Comparison of ENCODE assay signal across 26 mouse cellular contexts in genomic region chr5:111880268-111880667, GRCm38 (mm10).
A peak's percentile ranks its signal among the peaks of the same experiment; 100 is the strongest.
DNase-seq lines count a peak whose midpoint lies in the region; ATAC-seq and TF ChIP-seq lines count a peak whose summit lies in the region.
"Had no signal": no experiment of that assay in that cellular context is flagged by ENCODE, and none has a peak within 500 bp of the region (broad histone marks: within the 10 kb centered on the region; RNA-seq: fewer than 3 reads in every experiment).

No protein-coding gene starts in this region.

- no peak overlapping the region for H3K4me3 ChIP-seq in hindbrain, embryonic 10.5 days
- H3K4me3 ChIP-seq in hindbrain, embryonic 13.5 days: no peak overlapping the region
- peak overlapping the region; percentile 31 for H3K4me3 ChIP-seq in myocyte
- no peak overlapping the region for H3K4me3 ChIP-seq in liver, postnatal 0 days (ENCODE audit: low read depth, low read length)
- no peak overlapping the region for H3K4me3 ChIP-seq in forebrain, embryonic 14.5 days (ENCODE audit: low read depth, low read length)
- H3K4me3 ChIP-seq: embryonic facial prominence, embryonic 15.5 days; forebrain, embryonic 15.5 days; heart, embryonic 12.5 days; hindbrain, embryonic 12.5 days; limb, embryonic 12.5 days; liver, embryonic 15.5 days; lung, embryonic 15.5 days; stomach, embryonic 15.5 days had no signal

- H3K36me3 ChIP-seq in hindbrain, embryonic 10.5 days: no peaks in the 10 kb centered on the region
- no peaks in the 10 kb centered on the region for H3K36me3 ChIP-seq in hindbrain, embryonic 13.5 days
- no peaks in the 10 kb centered on the region for H3K36me3 ChIP-seq in myocyte (ENCODE audit: control insufficient read depth, insufficient read depth)
- H3K36me3 ChIP-seq in liver, postnatal 0 days (replicated peaks; ENCODE audit: insufficient read depth, low read length): no peaks in the 10 kb centered on the region
- no peaks in the 10 kb centered on the region for H3K36me3 ChIP-seq in forebrain, embryonic 14.5 days (ENCODE audit: control insufficient read depth, insufficient read depth, low read length)
- H3K36me3 ChIP-seq: embryonic facial prominence, embryonic 15.5 days; forebrain, embryonic 15.5 days; heart, embryonic 12.5 days; hindbrain, embryonic 12.5 days; limb, embryonic 12.5 days; liver, embryonic 15.5 days; lung, embryonic 15.5 days; stomach, embryonic 15.5 days had no signal

- no peak overlapping the region for H3K9ac ChIP-seq in hindbrain, embryonic 13.5 days
- H3K9ac ChIP-seq in liver, postnatal 0 days (replicated peaks): no peak overlapping the region
- H3K9ac ChIP-seq in forebrain, embryonic 14.5 days (ENCODE audit: low read length): no peak overlapping the region
- H3K9ac ChIP-seq: embryonic facial prominence, embryonic 15.5 days; forebrain, embryonic 15.5 days; heart, embryonic 12.5 days; hindbrain, embryonic 12.5 days; limb, embryonic 12.5 days; liver, embryonic 15.5 days; lung, embryonic 15.5 days; stomach, embryonic 15.5 days had no signal

- peak; percentile 52; the same call in 1 of the 2 replicates for ATAC-seq in frontal cortex, adult (ENCODE audit: low TSS enrichment)
- no peak for ATAC-seq in hindbrain, embryonic 13.5 days (ENCODE audit: low FRiP score)
- ATAC-seq in liver, postnatal 0 days: no peak
- ATAC-seq in forebrain, embryonic 14.5 days: no peak
- ATAC-seq: CD4-positive, CD25-positive, alpha-beta regulatory T cell, adult 4 months; forebrain, embryonic 15.5 days; intestine, embryonic 16.5 days had no signal

- peak overlapping the region; percentile 17; the same call in 1 of the 2 replicates for H3K27ac ChIP-seq in hindbrain, embryonic 10.5 days
- H3K27ac ChIP-seq in hindbrain, embryonic 13.5 days: no peak overlapping the region
- no peak overlapping the region for H3K27ac ChIP-seq in liver, postnatal 0 days (ENCODE audit: low read depth)
- H3K27ac ChIP-seq in forebrain, embryonic 14.5 days (ENCODE audit: low read depth, low read length): no peak overlapping the region
- H3K27ac ChIP-seq: forebrain, embryonic 15.5 days; hindbrain, embryonic 12.5 days; limb, embryonic 12.5 days; liver, embryonic 15.5 days; lung, embryonic 15.5 days; stomach, embryonic 15.5 days had no signal

- no peak for TF ChIP-seq EP300 in liver, postnatal 0 days (IDR thresholded peaks at IDR 0.05; ENCODE audit: low read depth)

- H3K4me2 ChIP-seq in hindbrain, embryonic 13.5 days: no peak overlapping the region
- peak overlapping the region; percentile 80 for H3K4me2 ChIP-seq in myocyte (ENCODE audit: low read depth)
- H3K4me2 ChIP-seq in liver, postnatal 0 days (ENCODE audit: low read depth, low read length): no peak overlapping the region
- H3K4me2 ChIP-seq in forebrain, embryonic 14.5 days (ENCODE audit: low read length): no peak overlapping the region
- H3K4me2 ChIP-seq: embryonic facial prominence, embryonic 15.5 days; forebrain, embryonic 15.5 days; heart, embryonic 12.5 days; hindbrain, embryonic 12.5 days; limb, embryonic 12.5 days; liver, embryonic 15.5 days; lung, embryonic 15.5 days; midbrain, embryonic 11.5 days; stomach, embryonic 15.5 days had no signal

- TF ChIP-seq POLR2A in myocyte (IDR thresholded peaks at IDR 0.05; ENCODE audit: insufficient read length, low read depth): peak; percentile 38

- TF ChIP-seq CTCF in liver, postnatal 0 days (IDR thresholded peaks at IDR 0.05; ENCODE audit: low read depth): no peak

- 83% methylated on average over 2 of the region's 2 CpGs for WGBS in hindbrain, embryonic 10.5 days
- WGBS in hindbrain, embryonic 13.5 days: 89% methylated on average over 2 of the region's 2 CpGs
- WGBS in liver, postnatal 0 days (ENCODE audit: insufficient replicate concordance): 60% methylated on average over 2 of the region's 2 CpGs
- 86% methylated on average over 2 of the region's 2 CpGs for WGBS in forebrain, embryonic 14.5 days

- 0 out of 2 replicates have a peak, but pooled peaks cover 2% of the 10 kb centered on the region for H3K9me3 ChIP-seq in hindbrain, embryonic 10.5 days
- H3K9me3 ChIP-seq in hindbrain, embryonic 13.5 days: peaks cover 4% of the 10 kb centered on the region; the same call in 1 of the 2 replicates
- H3K9me3 ChIP-seq in liver, postnatal 0 days (ENCODE audit: low read length): no peaks in the 10 kb centered on the region
- no peaks in the 10 kb centered on the region for H3K9me3 ChIP-seq in forebrain, embryonic 14.5 days (replicated peaks; ENCODE audit: control insufficient read depth, low read length)
- H3K9me3 ChIP-seq: embryonic facial prominence, embryonic 15.5 days; forebrain, embryonic 15.5 days; limb, embryonic 12.5 days; liver, embryonic 15.5 days; lung, embryonic 15.5 days; stomach, embryonic 15.5 days had no signal

- H3K79me2 ChIP-seq in myocyte (ENCODE audit: control insufficient read depth, insufficient read depth): peaks cover 10% of the 10 kb centered on the region

- peaks cover 19% of the 10 kb centered on the region; the same call in 1 of the 2 replicates for H3K27me3 ChIP-seq in hindbrain, embryonic 10.5 days (ENCODE audit: insufficient read depth, poor library complexity, severe bottlenecking)
- peaks cover 16% of the 10 kb centered on the region; the same call in 1 of the 2 replicates for H3K27me3 ChIP-seq in hindbrain, embryonic 13.5 days
- H3K27me3 ChIP-seq in myocyte (ENCODE audit: control insufficient read depth, insufficient read depth, insufficient read length): no peaks in the 10 kb centered on the region
- no peaks in the 10 kb centered on the region for H3K27me3 ChIP-seq in liver, postnatal 0 days (ENCODE audit: insufficient read depth, low read length)
- no peaks in the 10 kb centered on the region for H3K27me3 ChIP-seq in forebrain, embryonic 14.5 days (replicated peaks; ENCODE audit: control insufficient read depth, insufficient read depth, low read length)
- H3K27me3 ChIP-seq: embryonic facial prominence, embryonic 15.5 days; forebrain, embryonic 15.5 days; liver, embryonic 15.5 days; lung, embryonic 15.5 days; stomach, embryonic 15.5 days had no signal

- no peak for DNase-seq in frontal cortex, postnatal 14 days (ENCODE audit: low spot score in 2 of 2)
- DNase-seq in hindbrain, embryonic 10.5 days (ENCODE audit: low spot score): no peak
- peak; percentile 26 for DNase-seq in brain, adult 2 months (ENCODE audit: low read depth, low spot score)
- no peak for DNase-seq in liver, postnatal 0 days
- no peak for DNase-seq in forebrain, embryonic 14.5 days (ENCODE audit: low spot score)
- DNase-seq: adrenal gland, adult 8-10 months; cerebellum, adult 9-11 months; gastrocnemius, postnatal 10 days; kidney, adult 9 months; kidney, postnatal 14 days; layer of hippocampus, adult 9-11 months; thymus, postnatal 14 days had no signal

- no peak overlapping the region for H3ac ChIP-seq in myocyte (ENCODE audit: control insufficient read depth, insufficient read length)

- H3K4me1 ChIP-seq in hindbrain, embryonic 10.5 days (replicated peaks): peaks cover 48% of the 10 kb centered on the region
- H3K4me1 ChIP-seq in hindbrain, embryonic 13.5 days (replicated peaks): peaks cover 11% of the 10 kb centered on the region
- H3K4me1 ChIP-seq in liver, postnatal 0 days (ENCODE audit: insufficient read depth): no peaks in the 10 kb centered on the region
- H3K4me1 ChIP-seq in forebrain, embryonic 14.5 days (ENCODE audit: control insufficient read depth, insufficient read depth, low read length): peaks cover 14% of the 10 kb centered on the region
- H3K4me1 ChIP-seq: liver, embryonic 15.5 days had no signal

TF ChIP-seq in myocyte, 11 proteins besides CTCF, POLR2A, EP300 and RAD21:
- TF ChIP-seq POLR2AphosphoS2 (IDR thresholded peaks at IDR 0.05; ENCODE audit: insufficient read length, low read depth): peak; percentile 68
- no peak for TF ChIP-seq MAX (IDR thresholded peaks at IDR 0.05; ENCODE audit: low read depth)
- peak; percentile 92 to 99 (median 98) for TF ChIP-seq MYOG (IDR thresholded peaks at IDR 0.05; ENCODE audit: control insufficient read depth in 1 of 3, insufficient read depth in 1 of 3, insufficient read length in 2 of 3, low read depth in 2 of 3)
- TF ChIP-seq CEBPB (IDR thresholded peaks at IDR 0.05; ENCODE audit: insufficient read depth, poor library complexity, severe bottlenecking): 0 out of 2 replicates have a peak, but pooled peaks have one; percentile 22
- TF ChIP-seq MYOD1 (IDR thresholded peaks at IDR 0.05; ENCODE audit: control insufficient read depth in 1 of 3, insufficient read length in 2 of 3, low read depth in 2 of 3): peak in 2 of 3 experiments; percentile 88 to 96
- TF ChIP-seq REST (IDR thresholded peaks at IDR 0.05; ENCODE audit: insufficient read depth, insufficient read length): no peak
- TF ChIP-seq TCF12 (IDR thresholded peaks at IDR 0.05; ENCODE audit: insufficient read depth, poor library complexity, severe bottlenecking): peak; percentile 95
- peak; percentile 84 for TF ChIP-seq TCF3 (IDR thresholded peaks at IDR 0.05; ENCODE audit: insufficient read length, low read depth)
- TF ChIP-seq USF1 (IDR thresholded peaks at IDR 0.05; ENCODE audit: low read depth): no peak
- no peak for TF ChIP-seq E2F4 (IDR thresholded peaks at IDR 0.05; ENCODE audit: insufficient read depth)
- TF ChIP-seq SRF (IDR thresholded peaks at IDR 0.05; ENCODE audit: control insufficient read depth, insufficient read length, low read depth): no peak
TF ChIP-seq in myocyte: peak in this region for 6.
